Mouse (Mus musculus) left cerebral cortex, adult 8-10 months (tissue): ENCODE data around the gene Prnd. TPM values are rescaled to one million over a fixed set of nuclear protein-coding genes. Genes with fewer than 3 reads are reported as not detected.

Experiments used
- DNase-seq, 2 experiments: peaks; one replicate each; pipeline ENCODE4 v3.0.0; 2022; ENCODE audit warnings: low spot score in 2 of 2
- total RNA-seq, 4 experiments: library from RNA; stranded (reverse); gene quantifications; 2 replicates each; pipeline ENCODE4 v1.2.4; 2022

Gene Prnd
- total RNA-seq, 4 experiments from 2014 or later, result 0.11 to 0.30 (median 0.21) TPM; not detected in 1

DNA sequence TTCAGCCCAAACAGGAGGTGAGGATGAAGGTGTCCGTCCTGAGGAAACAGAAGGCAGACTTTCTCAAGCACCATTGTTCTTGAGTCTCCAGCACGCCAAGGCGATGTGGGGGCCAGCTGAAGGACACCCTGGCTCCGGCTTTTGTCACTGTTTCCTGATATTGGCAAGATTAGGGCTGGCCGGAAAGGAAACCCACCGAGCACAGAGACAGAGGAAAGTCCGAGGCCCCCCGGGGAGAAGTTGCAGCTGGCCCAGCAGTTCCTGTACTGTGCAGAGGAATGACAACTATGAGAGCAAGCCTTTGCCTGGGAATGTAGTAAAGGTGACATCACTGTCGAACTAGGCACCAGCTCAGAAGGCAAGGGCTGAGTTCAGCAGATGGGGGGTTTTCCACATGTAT is 30.2 kb downstream of the Prnd start:
- no peak for DNase-seq

DNA sequence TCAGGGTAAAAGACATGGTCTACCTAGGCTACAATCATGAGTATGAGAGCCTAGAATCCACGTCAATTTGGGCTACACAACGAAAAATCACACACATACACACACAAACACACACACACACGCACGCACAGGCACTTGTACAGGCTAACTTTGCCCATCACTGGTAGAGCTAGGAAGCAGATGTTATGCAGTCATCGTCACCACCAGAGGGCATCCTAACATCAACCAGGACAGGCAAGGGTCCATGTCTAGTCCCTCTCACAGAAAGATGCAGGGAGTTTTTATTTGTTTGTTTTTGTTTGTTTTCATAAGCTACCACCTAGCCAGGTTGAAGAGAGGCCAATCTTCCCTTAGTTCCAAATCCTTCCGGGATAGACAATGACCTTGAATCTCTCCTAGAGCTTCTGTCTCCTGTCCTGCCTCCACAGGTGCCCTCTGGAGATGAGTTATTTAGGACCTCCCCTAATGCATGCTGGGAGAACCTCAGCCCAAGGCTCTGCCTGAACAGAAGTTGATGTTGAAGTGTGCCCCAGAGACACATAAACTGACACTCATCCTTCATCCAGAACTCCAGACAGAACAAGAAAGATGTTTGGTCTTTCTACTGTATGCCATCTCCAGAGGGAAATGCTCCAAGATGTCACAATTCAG is 32.0 kb downstream of the Prnd start:
- no peak for DNase-seq

DNA sequence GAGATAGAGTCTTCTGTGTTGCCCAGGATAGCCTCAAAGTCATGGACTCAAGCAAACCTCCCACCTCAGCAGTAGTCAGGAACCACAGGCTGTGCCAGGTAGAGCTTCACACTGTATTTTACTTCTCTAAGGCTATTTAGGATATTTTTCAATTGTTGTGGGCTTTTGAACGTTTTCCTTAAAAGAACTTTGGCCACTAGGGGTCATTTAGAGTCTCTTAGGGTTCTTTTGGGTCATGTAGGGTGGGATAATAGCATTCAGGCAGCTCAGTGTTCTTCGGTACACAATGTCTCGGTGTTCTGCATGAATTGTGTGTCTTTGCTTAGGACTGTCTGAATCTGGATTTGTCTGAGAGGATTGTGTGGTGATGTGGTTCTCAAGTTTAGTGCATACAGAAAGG is 37.3 kb downstream of the Prnd start:
- DNase-seq, result no peak

DNA sequence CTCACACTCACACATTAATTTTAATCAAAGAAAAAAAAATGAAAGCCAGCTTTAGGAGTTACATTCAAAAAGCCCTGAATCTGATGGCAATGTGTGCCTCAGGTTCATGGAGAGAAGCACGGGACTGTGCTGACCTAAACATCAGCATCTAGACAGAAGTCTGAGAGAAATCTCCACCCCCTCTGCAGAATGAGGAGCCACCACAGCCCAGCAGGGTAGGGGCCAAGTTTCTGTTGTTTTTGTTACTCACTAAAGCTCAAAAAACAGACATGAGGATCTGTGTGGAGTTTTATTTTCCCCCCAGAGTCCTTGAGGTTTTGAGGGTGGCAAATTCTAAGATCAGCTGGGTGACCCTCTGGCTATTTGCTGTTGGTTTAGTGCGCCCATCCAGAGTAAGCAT is 37.9 kb downstream of the Prnd start:
- no peak for DNase-seq

DNA sequence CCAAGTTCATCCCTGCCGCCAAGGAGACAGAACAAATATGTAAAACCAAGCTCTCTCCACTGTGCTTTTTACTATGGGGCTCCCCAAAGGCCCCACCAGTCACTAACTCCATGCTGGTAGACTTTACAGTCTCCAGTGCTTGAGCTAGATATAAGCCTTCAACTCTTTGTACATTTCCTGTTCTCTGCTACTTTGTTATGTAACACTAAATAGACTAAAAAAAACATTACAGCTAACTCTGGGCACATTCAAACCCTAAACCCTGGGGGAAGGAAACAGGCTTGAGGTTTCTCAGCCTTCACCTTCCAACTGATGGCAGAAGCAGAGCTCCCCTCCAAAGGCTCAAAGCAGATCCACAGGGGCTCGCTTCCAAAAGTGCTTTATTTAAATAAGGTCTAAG is 41.8 kb downstream of the Prnd start:
- DNase-seq, result no peak

DNA sequence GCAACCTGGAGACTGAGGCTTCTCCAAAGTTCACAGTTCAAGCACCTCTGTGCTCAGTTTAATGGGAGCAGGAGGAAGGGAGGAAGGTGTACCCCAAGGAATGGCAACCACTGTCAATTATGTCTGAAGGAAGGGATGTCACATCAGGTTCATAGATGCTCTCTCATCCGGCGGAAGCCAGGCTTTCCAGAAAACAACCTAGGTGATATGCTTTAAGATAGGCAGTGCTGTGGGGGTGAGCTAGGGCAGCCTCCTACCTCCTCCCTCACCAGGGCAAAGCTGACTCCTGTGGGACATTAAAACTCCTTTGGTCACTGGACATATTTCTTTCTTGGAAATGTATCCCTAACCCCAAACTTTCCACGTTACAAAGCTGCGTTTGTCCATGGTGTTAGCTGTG is 42.5 kb downstream of the Prnd start:
- DNase-seq, result no peak

DNA sequence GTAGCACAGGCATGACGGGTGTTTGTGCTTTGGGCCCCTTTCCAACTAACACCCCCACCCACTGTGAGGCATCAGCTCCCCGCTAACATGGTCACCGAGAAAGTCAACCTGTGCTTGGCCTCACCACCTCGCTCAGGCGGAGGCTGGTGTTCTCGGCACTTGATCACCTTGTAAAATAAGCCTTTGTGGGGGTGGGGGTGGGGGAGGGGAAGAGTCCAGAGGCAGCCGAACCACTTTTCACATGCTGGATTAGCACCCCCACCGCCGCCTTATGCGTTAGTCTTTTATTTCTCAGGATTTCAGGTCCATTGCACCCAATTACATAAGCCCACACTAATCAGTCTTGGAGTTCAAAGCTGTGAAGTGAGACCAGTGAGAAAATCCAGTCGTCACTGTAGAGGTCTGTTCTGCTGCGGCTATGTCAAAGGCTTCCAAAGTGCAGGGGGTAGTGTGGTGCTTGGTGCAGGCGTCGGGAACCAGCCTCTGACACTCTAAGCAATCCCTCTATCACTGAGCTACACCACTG is 43.0 kb downstream of the Prnd start:
- no peak for DNase-seq

DNA sequence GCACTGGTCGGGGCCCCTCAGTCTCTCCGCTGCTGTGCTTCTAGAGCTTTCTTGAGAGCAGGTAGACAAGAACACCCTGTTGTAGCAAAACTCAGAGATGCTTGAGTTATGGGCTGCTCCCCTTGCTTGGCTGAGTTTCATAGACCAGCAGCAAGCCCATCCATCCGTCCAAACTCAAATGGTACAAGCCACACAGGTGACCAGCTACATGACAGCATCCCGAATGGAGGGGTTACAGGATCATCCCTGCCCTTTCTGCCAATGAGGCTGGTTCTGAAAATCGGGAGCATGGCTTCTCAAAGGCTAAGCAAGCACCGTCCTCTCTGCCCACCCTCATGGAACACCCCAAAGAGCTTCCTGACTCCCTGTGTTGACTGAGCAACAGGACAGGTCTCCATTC is 44.3 kb downstream of the Prnd start:
- DNase-seq, result no peak

DNA sequence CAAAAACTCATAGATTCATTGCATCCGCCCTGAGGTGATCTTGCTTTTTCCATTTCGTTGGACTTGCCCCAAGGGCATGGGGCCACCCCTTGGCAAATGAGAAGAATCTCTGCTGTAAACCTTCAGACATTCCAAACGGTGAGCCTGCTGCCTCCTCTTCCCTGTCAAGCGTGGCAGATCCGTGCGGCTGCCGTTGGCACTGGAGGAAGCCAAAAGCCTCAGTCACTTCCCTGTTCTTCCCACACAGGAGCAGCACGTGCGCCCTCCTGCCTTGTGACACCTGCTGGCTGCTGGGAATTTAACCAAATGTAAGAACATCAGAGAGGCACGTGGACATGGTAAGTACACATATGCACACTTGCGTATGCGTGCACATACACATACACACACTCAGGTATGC is 45.1 kb downstream of the Prnd start:
- DNase-seq, result peak in 1 of 2 experiments; percentile 67

DNA sequence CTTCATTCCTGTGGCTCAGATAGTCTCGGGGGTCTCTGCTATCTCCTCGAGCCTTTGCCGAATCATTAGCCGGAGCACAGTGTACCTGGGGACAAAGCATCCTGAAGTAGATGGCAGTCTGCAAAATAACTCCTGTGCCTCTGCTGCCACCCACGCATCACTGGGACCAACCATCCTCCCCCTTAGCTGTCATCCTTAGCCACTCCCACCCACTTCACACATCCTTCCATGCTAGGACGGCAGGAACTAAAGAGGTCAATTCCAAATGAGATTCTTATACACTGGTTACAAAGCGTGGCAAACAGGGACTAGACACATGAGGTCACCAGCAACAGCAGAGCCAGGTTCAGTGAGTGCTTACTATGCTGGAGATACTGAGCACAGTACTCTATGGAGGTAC is 45.7 kb downstream of the Prnd start:
- DNase-seq, result no peak

DNA sequence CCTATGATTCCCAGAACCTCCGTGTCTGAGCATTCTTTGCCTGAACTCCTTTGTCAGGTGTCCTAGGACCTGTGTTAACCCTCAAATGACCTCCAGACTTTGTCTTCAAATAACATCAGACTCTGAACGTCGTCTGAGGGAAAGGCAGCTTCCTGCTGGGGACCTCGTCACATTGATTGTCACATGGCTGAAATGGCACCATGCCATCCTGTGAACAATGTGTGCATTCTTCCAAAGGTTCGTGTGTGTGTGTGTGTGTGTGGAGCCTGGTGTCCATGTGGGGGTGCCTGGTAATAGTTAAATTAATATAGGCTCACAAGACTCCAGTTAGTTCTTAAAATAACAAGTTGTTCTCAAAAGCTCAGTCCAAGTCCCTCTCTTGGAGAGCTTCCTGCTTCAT is 46.7 kb downstream of the Prnd start:
- no peak for DNase-seq

DNA sequence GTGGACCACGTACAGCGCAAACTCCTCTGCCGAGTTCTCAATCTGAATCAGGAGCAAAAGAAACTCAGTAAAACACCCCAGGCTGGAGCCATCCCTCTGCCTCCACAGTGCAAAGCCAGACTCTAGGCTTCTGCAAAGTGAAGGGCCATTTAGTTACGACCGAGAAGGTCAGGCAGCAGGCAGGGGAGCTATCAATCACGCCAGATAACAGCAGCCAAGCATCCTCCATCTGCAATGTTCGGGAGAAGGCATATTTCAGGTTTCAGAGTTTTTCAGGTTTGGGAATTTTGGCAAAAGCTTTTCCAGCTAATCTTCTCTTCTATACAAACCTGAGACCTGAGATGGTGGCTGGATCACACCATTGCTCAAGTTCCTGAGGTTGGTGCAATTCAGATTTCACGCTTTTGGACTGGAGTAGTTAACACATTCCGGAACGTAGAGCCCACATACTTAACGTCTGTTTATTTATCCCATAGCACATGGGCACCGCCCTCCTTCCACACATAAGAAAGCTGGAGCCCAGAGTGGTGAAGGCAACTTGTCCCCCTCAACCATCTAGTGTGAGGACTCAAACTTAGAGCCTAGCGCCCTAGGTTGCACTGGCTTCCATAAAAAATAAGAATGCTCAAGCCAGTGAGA is 51.2 kb downstream of the Prnd start:
- DNase-seq, result no peak

DNA sequence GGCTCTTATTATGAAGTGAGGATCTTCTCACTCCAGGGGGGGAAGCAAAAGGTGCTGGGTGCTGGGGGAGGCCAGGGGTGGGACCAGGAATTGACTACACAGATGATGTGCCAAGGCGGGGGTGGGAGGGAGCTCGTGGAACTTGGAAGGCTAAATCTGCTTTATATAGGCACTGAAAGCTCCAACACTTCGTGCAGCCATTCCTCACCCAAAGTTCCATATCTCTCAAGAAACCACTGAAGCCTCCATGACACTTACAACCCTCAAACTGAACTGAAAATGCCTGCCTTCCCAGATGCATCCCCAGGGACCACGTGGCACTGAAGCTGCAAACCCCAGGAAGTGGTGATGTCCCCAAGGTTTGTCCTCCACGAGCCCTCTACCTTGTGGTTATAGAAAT is 53.3 kb downstream of the Prnd start:
- DNase-seq, result no peak

DNA sequence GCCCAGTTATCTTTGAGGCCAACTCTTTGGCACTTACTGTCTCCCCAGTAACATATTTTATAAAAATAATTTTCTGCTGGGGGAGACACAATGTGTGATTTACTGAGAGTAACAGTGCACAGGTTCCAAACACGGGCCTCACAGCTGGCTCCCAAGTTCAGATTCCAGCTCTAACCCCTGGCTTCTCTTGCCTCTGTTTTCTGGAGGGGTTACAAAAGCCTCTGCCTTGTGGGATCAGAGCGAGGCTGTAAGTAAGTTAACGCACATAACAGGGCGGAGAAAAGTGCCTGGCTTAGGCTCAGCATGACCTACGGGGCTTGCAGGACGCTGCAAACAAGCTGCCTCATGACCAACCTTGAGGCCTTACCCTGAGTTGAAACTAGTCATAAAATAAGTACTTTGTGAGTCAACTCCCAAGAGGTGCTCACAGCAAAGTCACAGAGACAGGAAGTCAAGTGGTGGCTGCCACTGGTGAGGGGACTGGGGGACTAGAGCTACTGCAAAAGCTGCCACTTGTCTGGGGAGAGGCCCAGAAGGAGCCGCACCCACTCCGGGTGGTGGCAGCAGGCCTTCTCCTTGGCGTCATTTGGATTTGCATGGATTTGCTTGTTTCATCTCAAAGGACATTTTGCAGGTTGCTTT is 54.0 kb downstream of the Prnd start:
- DNase-seq, result no peak

DNA sequence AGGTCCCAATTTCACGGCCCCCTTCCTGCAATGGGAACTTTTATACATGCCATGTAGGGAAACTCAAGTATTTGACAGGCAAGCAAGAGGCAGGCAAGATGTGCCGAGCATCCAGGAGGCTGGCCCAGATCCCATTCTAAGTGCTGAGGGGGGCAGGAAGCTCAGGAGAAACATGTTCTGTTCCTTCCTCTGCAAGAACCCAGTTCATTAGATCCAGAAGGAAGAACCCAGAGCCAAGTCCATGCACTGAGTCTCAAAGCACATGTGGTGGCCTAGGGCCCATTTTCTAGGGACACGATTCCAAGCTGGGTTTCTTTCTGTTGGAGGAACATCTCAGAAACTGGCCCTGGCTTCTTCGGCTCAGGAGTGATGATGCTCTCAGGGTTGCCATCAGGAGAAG is 54.8 kb downstream of the Prnd start:
- DNase-seq, result no peak

Other genes with a start within 250 kb of the Prnd start
- gene Erv3, start 91.1 kb upstream of the Prnd start, total RNA-seq, result under 1 TPM; 0.13 to 0.27 (median 0.25) TPM
- gene Prnp, start 40.9 kb upstream of the Prnd start, total RNA-seq, result 100 to 1,000 TPM; 819 to 855 (median 835) TPM
- gene Prn, start 40.9 kb upstream of the Prnd start, total RNA-seq, result not detected
- 10 to 100 TPM; 50.7 to 55.7 (median 53.8) TPM for gene Rassf2, start 79.4 kb downstream of the Prnd start, total RNA-seq
- 100 to 1,000 TPM; 146 to 160 (median 153) TPM for gene Slc23a2, start 194.2 kb downstream of the Prnd start, total RNA-seq